Mouse (Mus musculus): ENCODE results near the gene Fzd10.

- no peak for TF ChIP-seq POLR2A (IDR thresholded peaks at IDR 0.05; ENCODE audit: extremely low read depth, insufficient read depth, low read length)
- TF ChIP-seq CTCF (IDR thresholded peaks at IDR 0.05; ENCODE audit: low read depth, low read length), result no peak
Observed at GRCm38 (mm10) chr5:128649336-128649897, 48.8 kb downstream of the Fzd10 start.

Measured in liver, adult 2 months (tissue).